Comparison of ENCODE assay signal across 9 mouse cellular contexts in genomic region chr11:77409879-77410278, GRCm38 (mm10). TPM values are rescaled to one million over a fixed set of nuclear protein-coding genes. Genes with fewer than 3 reads are reported as not detected.
A peak's percentile ranks its signal among the peaks of the same experiment; 100 is the strongest.
DNase-seq lines count a peak whose midpoint lies in the region; ATAC-seq and TF ChIP-seq lines count a peak whose summit lies in the region.
"Had no signal": no experiment of that assay in that cellular context is flagged by ENCODE, and none has a peak within 500 bp of the region (broad histone marks: within the 10 kb centered on the region; RNA-seq: fewer than 3 reads in every experiment).

No protein-coding gene starts in this region.

- ATAC-seq in hematopoietic stem cell, adult 5-6 weeks (replicated peaks in 1 of 2; ENCODE audit: insufficient read depth in 1 of 2, low FRiP score in 2 of 2, low TSS enrichment in 1 of 2, low read depth in 1 of 2, poor library complexity in 2 of 2, severe bottlenecking in 2 of 2): peak; percentile 89 to 97
- no peak for ATAC-seq in hindbrain, embryonic 14.5 days (ENCODE audit: low FRiP score)

- H3K4me2 ChIP-seq in hindbrain, embryonic 14.5 days (replicated peaks): no peak overlapping the region
- H3K4me2 ChIP-seq: limb, embryonic 12.5 days had no signal

- no peaks in the 10 kb centered on the region for H3K27me3 ChIP-seq in embryonic facial prominence, embryonic 10.5 days (replicated peaks; ENCODE audit: low read depth, poor library complexity, severe bottlenecking)
- H3K27me3 ChIP-seq in hindbrain, embryonic 14.5 days (ENCODE audit: control insufficient read depth, insufficient read depth, low read length): no peaks in the 10 kb centered on the region
- H3K27me3 ChIP-seq: limb, embryonic 12.5 days had no signal

- TF ChIP-seq POLR2A in lung, adult 2 months (IDR thresholded peaks at IDR 0.05; ENCODE audit: borderline replicate concordance, extremely low read depth, low read depth, low read length): no peak

- TF ChIP-seq CTCF in lung, adult 2 months (IDR thresholded peaks at IDR 0.05; ENCODE audit: insufficient read depth, low read length): no peak

- peaks cover 11% of the 10 kb centered on the region; the same call in 1 of the 2 replicates for H3K36me3 ChIP-seq in embryonic facial prominence, embryonic 10.5 days (replicated peaks)
- H3K36me3 ChIP-seq in hindbrain, embryonic 14.5 days (replicated peaks; ENCODE audit: control insufficient read depth, insufficient read depth): peaks cover 7% of the 10 kb centered on the region; the same call in 1 of the 2 replicates

- H3K9ac ChIP-seq in hindbrain, embryonic 14.5 days: no peak overlapping the region
- H3K9ac ChIP-seq: limb, embryonic 12.5 days had no signal

- no peak overlapping the region for H3K27ac ChIP-seq in embryonic facial prominence, embryonic 10.5 days (replicated peaks)
- no peak overlapping the region for H3K27ac ChIP-seq in hindbrain, embryonic 14.5 days
- H3K27ac ChIP-seq: limb, embryonic 12.5 days had no signal

- H3K9me3 ChIP-seq in embryonic facial prominence, embryonic 10.5 days: no peaks in the 10 kb centered on the region
- no peaks in the 10 kb centered on the region for H3K9me3 ChIP-seq in hindbrain, embryonic 14.5 days (ENCODE audit: control insufficient read depth, low read length)
- H3K9me3 ChIP-seq: limb, embryonic 12.5 days had no signal

- WGBS in embryonic facial prominence, embryonic 10.5 days: 85% methylated on average over 6 of the region's 6 CpGs
- 32% methylated on average over 6 of the region's 6 CpGs for WGBS in lung, adult 2 months
- WGBS in hindbrain, embryonic 14.5 days: 90% methylated on average over 6 of the region's 6 CpGs

- H3K4me1 ChIP-seq in embryonic facial prominence, embryonic 10.5 days: no peaks in the 10 kb centered on the region
- H3K4me1 ChIP-seq in lung, adult 2 months (ENCODE audit: control insufficient read depth, insufficient read depth, low read length): peaks cover 7% of the 10 kb centered on the region
- no peaks in the 10 kb centered on the region for H3K4me1 ChIP-seq in hindbrain, embryonic 14.5 days (replicated peaks; ENCODE audit: control insufficient read depth, insufficient read depth, low read length)
- H3K4me1 ChIP-seq: limb, embryonic 12.5 days had no signal

- DNase-seq in spleen, postnatal 36 days (ENCODE audit: low spot score in 2 of 2): peak; percentile 18 to 53
- DNase-seq in spleen, adult 12 weeks (ENCODE audit: low spot score): no peak
- DNase-seq in embryonic facial prominence, embryonic 10.5 days (ENCODE audit: low spot score): peak; percentile 12
- DNase-seq in lung, adult 2 months: peak; percentile 48
- no peak for DNase-seq in ovary, postnatal 10 days (ENCODE audit: low spot score)
- no peak for DNase-seq in hindbrain, embryonic 14.5 days (ENCODE audit: low spot score)
- no peak for DNase-seq in right cerebral cortex, postnatal 4 days

- no peak overlapping the region for H3K4me3 ChIP-seq in embryonic facial prominence, embryonic 10.5 days
- no peak overlapping the region for H3K4me3 ChIP-seq in lung, adult 2 months (replicated peaks; ENCODE audit: extremely low read depth, low read depth, low read length)
- H3K4me3 ChIP-seq in hindbrain, embryonic 14.5 days (replicated peaks; ENCODE audit: low read length): no peak overlapping the region
- H3K4me3 ChIP-seq: limb, embryonic 12.5 days had no signal

RNA-seq across cellular contexts. Expression of gene Coro6, which starts 52.3 kb away (rescaled TPM):
- polyA plus RNA-seq in embryonic facial prominence, embryonic 10.5 days (2016; fragmentation: Nextera tagmentation; extraction: Ambion mirVana): not detected in 2 replicates
- not detected in 2 replicates for total RNA-seq in hematopoietic stem cell, adult 5-6 weeks (2017)
- 23.6 and 34.3 TPM in 2 replicates for polyA plus RNA-seq in lung, adult 2 months (2012; rRNA removed)
- polyA plus RNA-seq in hindbrain, embryonic 14.5 days (2014; fragmentation: Nextera tagmentation; extraction: Ambion mirVana): 0.82 and 0.91 TPM in 2 replicates

Comparison
In these comparisons a context has a peak if more than half of its experiments do, and no peak if none do; other contexts are left out.
1. DNase-seq: peak in spleen, postnatal 36 days (2 of 2), embryonic facial prominence, embryonic 10.5 days (single experiment) and lung, adult 2 months (single experiment); none in spleen, adult 12 weeks (single experiment), ovary, postnatal 10 days (single experiment), hindbrain, embryonic 14.5 days (single experiment) and right cerebral cortex, postnatal 4 days (single experiment).
2. RNA of gene Coro6, which starts 52.3 kb away (polyA plus RNA-seq): 23.6 to 34.3 TPM in lung, adult 2 months; 0.82 to 0.91 TPM in hindbrain, embryonic 14.5 days and not detected in embryonic facial prominence, embryonic 10.5 days; every median in the first group is over 10 times any median in the second.